Comparison of ENCODE assay signal across 9 mouse cellular contexts in genomic region chrX:140511687-140512651, GRCm38 (mm10). TPM values are rescaled to one million over a fixed set of nuclear protein-coding genes. Genes with fewer than 3 reads are reported as not detected.
DNase-seq lines count a peak whose midpoint lies in the region; ATAC-seq and TF ChIP-seq lines count a peak whose summit lies in the region.
"Had no signal": no experiment of that assay in that cellular context is flagged by ENCODE, and none has a peak within 500 bp of the region (broad histone marks: within the 10 kb centered on the region; RNA-seq: fewer than 3 reads in every experiment).

No protein-coding gene starts in this region.

- DNase-seq in gastrocnemius, adult 2 months, result peak; percentile 60
- no peak for DNase-seq in gastrocnemius, postnatal 36 days
- no peak for DNase-seq in liver, postnatal 0 days
- DNase-seq in liver, result no peak
- DNase-seq in kidney, postnatal 36 days, result peak; percentile 49 to 57
- DNase-seq in left cerebral cortex, postnatal 14 days (ENCODE audit: low spot score in 2 of 2), result no peak

- intact Hi-C loops in gastrocnemius, adult 2 months (cut with DNase I), result loop anchor here (1.0 kb wide), 1 partner anchor 8 kb away; no protein-coding TSS in a partner anchor
- intact Hi-C loops in gastrocnemius, postnatal 36 days (cut with DNase I), result no loop called here
- intact Hi-C loops in left cerebral cortex, postnatal 14 days (cut with DNase I), result no loop called here

- H3K36me3 ChIP-seq in liver, postnatal 0 days (replicated peaks; ENCODE audit: insufficient read depth, low read length), result no peaks in the 10 kb centered on the region
- H3K36me3 ChIP-seq: limb, embryonic 13.5 days had no signal

- peak overlapping the region; percentile 88 for H3K27ac ChIP-seq in gastrocnemius, adult 2 months
- H3K27ac ChIP-seq in liver, postnatal 0 days (ENCODE audit: low read depth), result no peak overlapping the region
- H3K27ac ChIP-seq in cortical plate, adult 2 months (ENCODE audit: insufficient read depth, low read length), result peak overlapping the region; percentile 29

- no peak for TF ChIP-seq EP300 in liver, postnatal 0 days (IDR thresholded peaks at IDR 0.05; ENCODE audit: low read depth)

- 66% methylated on average over 7 of the region's 7 CpGs for WGBS in liver, postnatal 0 days (ENCODE audit: insufficient replicate concordance)

- H3K27me3 ChIP-seq in liver, postnatal 0 days (ENCODE audit: insufficient read depth, low read length), result peaks cover 4% of the 10 kb centered on the region; the same call in 1 of the 2 replicates

- H3K9me3 ChIP-seq in liver, postnatal 0 days (ENCODE audit: low read length), result no peaks in the 10 kb centered on the region
- H3K9me3 ChIP-seq: limb, embryonic 13.5 days had no signal

- no peak for ATAC-seq in liver, postnatal 0 days
- ATAC-seq in megakaryocyte-erythroid progenitor cell, adult 5-6 weeks (replicated peaks; ENCODE audit: low FRiP score, low TSS enrichment, poor library complexity, severe bottlenecking), result no peak

- no peak for TF ChIP-seq POLR2A in cortical plate, adult 2 months (IDR thresholded peaks at IDR 0.05; ENCODE audit: extremely low read depth, insufficient read depth, low read length)

- no peak for TF ChIP-seq CTCF in gastrocnemius, adult 2 months (IDR thresholded peaks at IDR 0.05)
- TF ChIP-seq CTCF in liver, postnatal 0 days (IDR thresholded peaks at IDR 0.05; ENCODE audit: low read depth), result no peak
- no peak for TF ChIP-seq CTCF in cortical plate, adult 2 months (IDR thresholded peaks at IDR 0.05; ENCODE audit: extremely low read depth, insufficient read depth, low read length)

- H3K4me1 ChIP-seq in liver, postnatal 0 days (ENCODE audit: insufficient read depth), result peaks cover 14% of the 10 kb centered on the region; the same call in 1 of the 2 replicates
- no peaks in the 10 kb centered on the region for H3K4me1 ChIP-seq in cortical plate, adult 2 months (ENCODE audit: control insufficient read depth, insufficient read depth, low read length)

- H3K4me2 ChIP-seq in liver, postnatal 0 days (ENCODE audit: low read depth, low read length), result peak overlapping the region; percentile 45; the same call in 1 of the 2 replicates

- H3K9ac ChIP-seq in liver, postnatal 0 days (replicated peaks), result no peak overlapping the region

- peak overlapping the region; percentile 60 for H3K4me3 ChIP-seq in gastrocnemius, adult 2 months
- H3K4me3 ChIP-seq in liver, postnatal 0 days (ENCODE audit: low read depth, low read length), result no peak overlapping the region
- no peak overlapping the region for H3K4me3 ChIP-seq in cortical plate, adult 2 months (ENCODE audit: insufficient read depth, low read length)

RNA-seq across cellular contexts. Expression of gene Prps1, which starts 55.6 kb away (rescaled TPM):
- 10 to 100 TPM; 33.7 to 38.2 TPM for total RNA-seq in gastrocnemius, adult 2 months (2021)
- 10 to 100 TPM; 28.9 to 29.8 TPM for total RNA-seq in gastrocnemius, postnatal 36 days (2021)
- 19.2 and 20.2 TPM in 2 replicates for polyA plus RNA-seq in liver, postnatal 0 days (2015; fragmentation: Nextera tagmentation; extraction: Ambion mirVana)
- polyA plus RNA-seq in cortical plate, adult 2 months (2012; rRNA removed), result 60.8 and 61.5 TPM in 2 replicates
- 10 to 100 TPM; 68.8 to 77.2 TPM for total RNA-seq in left cerebral cortex, postnatal 14 days (2021)
- total RNA-seq in megakaryocyte-erythroid progenitor cell, adult 5-6 weeks (2014; fragmentation: Nextera tagmentation), result 86.5 and 96.9 TPM in 2 replicates
- total RNA-seq in megakaryocyte-erythroid progenitor cell, adult 5-6 weeks (2017), result 98.2 and 101 TPM in 2 replicates

Comparison
In these comparisons a context has a peak if more than half of its experiments do, and no peak if none do; other contexts are left out.
1. DNase-seq: peak in gastrocnemius, adult 2 months (single experiment) and kidney, postnatal 36 days (2 of 2); none in gastrocnemius, postnatal 36 days (0 of 2), liver, postnatal 0 days (single experiment), liver (single experiment) and left cerebral cortex, postnatal 14 days (0 of 2).